Mouse (Mus musculus) cerebellum, adult 9-10 months (tissue): ENCODE data around the gene Lcp2.
"Not testable (repeated sequence)": the region's sequence is repeated elsewhere in the genome, so short reads cannot be mapped to it uniquely, and the experiment has no call there.

ENCODE experiments used
- DNase-seq: peaks from one replicate; pipeline ENCODE4 v3.0.0; 2022

Gene Lcp2

GRCm38 (mm10) chr11:34098422-34098821 lies 51.7 kb downstream of the Lcp2 start, which contains the start of gene 4930469K13Rik:
Gene 4930469K13Rik (minus strand): TSS chr11:34098554.
- no peak for DNase-seq

GRCm38 (mm10) chr11:34101827-34102226 lies 55.1 kb downstream of the Lcp2 start:
- DNase-seq, result no peak

GRCm38 (mm10) chr11:34104919-34105318 lies 58.2 kb downstream of the Lcp2 start:
- DNase-seq, result no peak

GRCm38 (mm10) chr11:34109260-34109659 lies 62.5 kb downstream of the Lcp2 start:
- DNase-seq, result no peak

GRCm38 (mm10) chr11:34111940-34112339 lies 65.2 kb downstream of the Lcp2 start:
- DNase-seq, result no peak

GRCm38 (mm10) chr11:34112781-34113380 lies 66.2 kb downstream of the Lcp2 start:
- DNase-seq, result peak; percentile 24

- DNase-seq, result no peak
These were observed 67.0 kb downstream of the Lcp2 start for GRCm38 (mm10) chr11:34113760-34114159.

- DNase-seq, result no peak
These were observed 69.9 kb downstream of the Lcp2 start for GRCm38 (mm10) chr11:34116572-34117135.

GRCm38 (mm10) chr11:34117581-34117980 lies 70.9 kb downstream of the Lcp2 start:
- DNase-seq, result no peak

GRCm38 (mm10) chr11:34118319-34118718 lies 71.6 kb downstream of the Lcp2 start:
- no peak for DNase-seq

GRCm38 (mm10) chr11:34123147-34123546 lies 76.4 kb downstream of the Lcp2 start:
- peak; percentile 29 for DNase-seq

GRCm38 (mm10) chr11:34124852-34125251 lies 78.1 kb downstream of the Lcp2 start:
- DNase-seq, result no peak

- not testable (repeated sequence) for DNase-seq
These were observed 79.0 kb downstream of the Lcp2 start for GRCm38 (mm10) chr11:34125727-34126126.

GRCm38 (mm10) chr11:34128412-34128811 lies 81.7 kb downstream of the Lcp2 start:
- no peak for DNase-seq

- DNase-seq, result no peak
These were observed 92.6 kb downstream of the Lcp2 start for GRCm38 (mm10) chr11:34139296-34139695.
